Mouse (Mus musculus): ENCODE measurements around the gene Atad3a. TPM values are rescaled to one million over a fixed set of nuclear protein-coding genes. Genes with fewer than 3 reads are reported as not detected.

The Atad3a gene
- polyA plus RNA-seq, 1 experiment from 2014 or later = 132 TPM

GRCm38 (mm10) chr4:155785819-155786218 is 24.9 kb upstream of the Atad3a start, which contains the start of gene Tmem88b:
Gene Tmem88b (minus strand): TSS chr4:155785874.
- 65% methylated on average over 5 of the region's 5 CpGs for WGBS
- H3K4me3 ChIP-seq = peak within 1 kb of the TSS; percentile 82
- DNase-seq (ENCODE audit: low spot score) = no peak
- H3K27ac ChIP-seq (replicated peaks) = peak within 1 kb of the TSS; percentile 94
- no peaks in the 10 kb centered on the region for H3K9me3 ChIP-seq
- H3K4me1 ChIP-seq = peaks cover 27% of the 10 kb centered on the region
- no peaks in the 10 kb centered on the region; the same call in 1 of the 2 replicates for H3K27me3 ChIP-seq (replicated peaks; ENCODE audit: low read depth, poor library complexity, severe bottlenecking)
- H3K36me3 ChIP-seq (replicated peaks) = no peaks in the 10 kb centered on the region

GRCm38 (mm10) chr4:155785246-155785645 is 24.4 kb upstream of the Atad3a start:
- Histone ChIP-seq H3K27me3 (replicated peaks; ENCODE audit: low read depth, poor library complexity, severe bottlenecking) (no peaks in the 10 kb centered on the region; the same call in 1 of the 2 replicates), H3K36me3 (replicated peaks) (no peaks in the 10 kb centered on the region), H3K4me1 (peaks cover 31% of the 10 kb centered on the region), H3K27ac (replicated peaks) (peak overlapping the region; percentile 94), H3K4me3 (peak overlapping the region; percentile 82; the same call in 1 of the 2 replicates), H3K9me3 (no peaks in the 10 kb centered on the region)
- no peak for DNase-seq (ENCODE audit: low spot score)
- 75% methylated on average over 10 of the region's 10 CpGs for WGBS

GRCm38 (mm10) chr4:155784081-155784701 is 23.3 kb upstream of the Atad3a start:
- Histone ChIP-seq H3K9me3 (no peaks in the 10 kb centered on the region), H3K36me3 (replicated peaks) (no peaks in the 10 kb centered on the region), H3K27me3 (replicated peaks; ENCODE audit: low read depth, poor library complexity, severe bottlenecking) (no peaks in the 10 kb centered on the region), H3K27ac (replicated peaks) (peak overlapping the region; percentile 94), H3K4me3 (peak overlapping the region; percentile 82), H3K4me1 (peaks cover 34% of the 10 kb centered on the region)
- WGBS = under 1% methylated on average over 52 of the region's 52 CpGs
- DNase-seq (ENCODE audit: low spot score) = peak; percentile 84

- Histone ChIP-seq H3K4me1 (peaks cover 34% of the 10 kb centered on the region), H3K36me3 (replicated peaks) (no peaks in the 10 kb centered on the region), H3K4me3 (peak overlapping the region; percentile 82), H3K27me3 (replicated peaks; ENCODE audit: low read depth, poor library complexity, severe bottlenecking) (no peaks in the 10 kb centered on the region), H3K9me3 (no peaks in the 10 kb centered on the region), H3K27ac (replicated peaks) (peak overlapping the region; percentile 94)
- DNase-seq (ENCODE audit: low spot score) = no peak
- 49% methylated on average over 16 of the region's 16 CpGs for WGBS
Measured at GRCm38 (mm10) chr4:155783486-155784080, 22.7 kb upstream of the Atad3a start.

- DNase-seq (ENCODE audit: low spot score) = peak; percentile 47
- peaks cover under 1% of the 10 kb centered on the region for H3K27me3 ChIP-seq (replicated peaks; ENCODE audit: low read depth, poor library complexity, severe bottlenecking)
- H3K4me3 ChIP-seq = no peak overlapping the region
- H3K27ac ChIP-seq (replicated peaks) = no peak overlapping the region
- WGBS = 39% methylated on average over 6 of the region's 6 CpGs
- no peaks in the 10 kb centered on the region for H3K36me3 ChIP-seq (replicated peaks)
- H3K9me3 ChIP-seq = no peaks in the 10 kb centered on the region
- peaks cover 51% of the 10 kb centered on the region for H3K4me1 ChIP-seq
Measured at GRCm38 (mm10) chr4:155780895-155781294, 20.0 kb upstream of the Atad3a start.

- Histone ChIP-seq H3K27me3 (replicated peaks; ENCODE audit: low read depth, poor library complexity, severe bottlenecking) (peaks cover 15% of the 10 kb centered on the region), H3K4me1 (peaks cover 52% of the 10 kb centered on the region), H3K36me3 (replicated peaks) (no peaks in the 10 kb centered on the region), H3K27ac (replicated peaks) (no peak overlapping the region), H3K4me3 (no peak overlapping the region), H3K9me3 (no peaks in the 10 kb centered on the region)
- no peak for DNase-seq (ENCODE audit: low spot score)
- WGBS = 87% methylated on average over 4 of the region's 4 CpGs
Measured at GRCm38 (mm10) chr4:155779498-155779897, 18.6 kb upstream of the Atad3a start.

- Histone ChIP-seq H3K4me1 (peaks cover 53% of the 10 kb centered on the region), H3K27me3 (replicated peaks; ENCODE audit: low read depth, poor library complexity, severe bottlenecking) (peaks cover 32% of the 10 kb centered on the region), H3K27ac (replicated peaks) (0 out of 2 replicates have a peak overlapping the region, but pooled peaks have one; percentile 48), H3K9me3 (no peaks in the 10 kb centered on the region), H3K36me3 (replicated peaks) (no peaks in the 10 kb centered on the region), H3K4me3 (no peak overlapping the region)
- no peak for DNase-seq (ENCODE audit: low spot score)
- 78% methylated on average over 2 of the region's 2 CpGs for WGBS
Measured at GRCm38 (mm10) chr4:155777816-155778215, 16.9 kb upstream of the Atad3a start.

- Histone ChIP-seq H3K4me3 (0 out of 2 replicates have a peak overlapping the region, but pooled peaks have one; percentile 0), H3K27ac (replicated peaks) (peak overlapping the region; percentile 30; the same call in 1 of the 2 replicates), H3K36me3 (replicated peaks) (0 out of 2 replicates have a peak, but pooled peaks cover 3% of the 10 kb centered on the region), H3K4me1 (peaks cover 53% of the 10 kb centered on the region), H3K9me3 (no peaks in the 10 kb centered on the region), H3K27me3 (replicated peaks; ENCODE audit: low read depth, poor library complexity, severe bottlenecking) (peaks cover 41% of the 10 kb centered on the region)
- DNase-seq (ENCODE audit: low spot score) = peak; percentile 44
- WGBS = 23% methylated on average over 2 of the region's 2 CpGs
Measured at GRCm38 (mm10) chr4:155776704-155777335, 15.9 kb upstream of the Atad3a start.

GRCm38 (mm10) chr4:155775855-155776254 is 15.0 kb upstream of the Atad3a start:
- no peak for DNase-seq (ENCODE audit: low spot score)
- peaks cover 51% of the 10 kb centered on the region for H3K27me3 ChIP-seq (replicated peaks; ENCODE audit: low read depth, poor library complexity, severe bottlenecking)
- 82% methylated on average over 3 of the region's 3 CpGs for WGBS
- 0 out of 2 replicates have a peak, but pooled peaks cover 3% of the 10 kb centered on the region for H3K36me3 ChIP-seq (replicated peaks)
- no peaks in the 10 kb centered on the region for H3K9me3 ChIP-seq
- H3K4me3 ChIP-seq = no peak overlapping the region
- H3K27ac ChIP-seq (replicated peaks) = no peak overlapping the region
- H3K4me1 ChIP-seq = peaks cover 51% of the 10 kb centered on the region

GRCm38 (mm10) chr4:155774971-155775740 is 14.3 kb upstream of the Atad3a start:
- Histone ChIP-seq H3K4me1 (peaks cover 54% of the 10 kb centered on the region), H3K9me3 (no peaks in the 10 kb centered on the region), H3K36me3 (replicated peaks) (0 out of 2 replicates have a peak, but pooled peaks cover 3% of the 10 kb centered on the region), H3K4me3 (peak overlapping the region; percentile 55), H3K27ac (replicated peaks) (peak overlapping the region; percentile 59; the same call in 1 of the 2 replicates), H3K27me3 (replicated peaks; ENCODE audit: low read depth, poor library complexity, severe bottlenecking) (peaks cover 55% of the 10 kb centered on the region)
- peak; percentile 9 for DNase-seq (ENCODE audit: low spot score)
- 61% methylated on average over 9 of the region's 9 CpGs for WGBS

GRCm38 (mm10) chr4:155774280-155774754 is 13.4 kb upstream of the Atad3a start, which contains the start of gene Vwa1:
Gene Vwa1 (minus strand): TSS chr4:155774698.
- 1% methylated on average over 35 of the region's 35 CpGs for WGBS
- H3K27ac ChIP-seq (replicated peaks) = peak within 1 kb of the TSS; percentile 59
- H3K4me1 ChIP-seq = peaks cover 60% of the 10 kb centered on the region

More at GRCm38 (mm10) chr4:155774280-155774754, 13.4 kb upstream of the Atad3a start, which contains the start of gene Vwa1:
- peak; percentile 92 for DNase-seq (ENCODE audit: low spot score)
- H3K4me3 ChIP-seq = peak within 1 kb of the TSS; percentile 55
- peaks cover 55% of the 10 kb centered on the region for H3K27me3 ChIP-seq (replicated peaks; ENCODE audit: low read depth, poor library complexity, severe bottlenecking)
- H3K36me3 ChIP-seq (replicated peaks) = 0 out of 2 replicates have a peak, but pooled peaks cover 3% of the 10 kb centered on the region
- no peaks in the 10 kb centered on the region for H3K9me3 ChIP-seq
